Mouse (Mus musculus) spleen, adult 2 months (tissue): ENCODE data around the gene Nkx2-9.

Experiments
- CTCF ChIP-seq: fragments of 200-500 bp; IDR thresholded peaks from 2 replicates; pipeline ENCODE4 v1.5.1; 2011; ENCODE audit warnings: mild to moderate bottlenecking, inconsistent platforms; ENCODE audit not compliant: insufficient read depth, insufficient read length, insufficient replicate concordance; ENCODE audit errors: extremely low read depth
- POLR2A ChIP-seq: fragments of 200-500 bp; IDR thresholded peaks from 2 replicates; pipeline ENCODE4 v1.6.1; 2011; ENCODE audit warnings: low read depth, low read length, inconsistent platforms

GRCm38 (mm10) chr12:56616088-56616487 is 3.0 kb upstream of the Nkx2-9 start:
- TF ChIP-seq CTCF (no peak), POLR2A (no peak)
